Mouse (Mus musculus) brain, adult 2 months (tissue): ENCODE data around the gene Ggt6.
"Not testable (repeated sequence)": the region's sequence is repeated elsewhere in the genome, so short reads cannot be mapped to it uniquely, and the experiment has no call there.

Experiments
- DNase-seq: peaks from one replicate; pipeline ENCODE4 v3.0.0; 2011; ENCODE audit warnings: low read depth, low spot score

The Ggt6 gene

GRCm38 (mm10) chr11:72411093-72411921 is 24.0 kb upstream of the Ggt6 start, which contains the start of gene Smtnl2:
TSS of gene Smtnl2 (minus strand) at chr11:72411713.
- peak; percentile 58 for DNase-seq

GRCm38 (mm10) chr11:72411945-72412344 is 23.4 kb upstream of the Ggt6 start:
- DNase-seq = no peak

- DNase-seq = no peak
Observed at GRCm38 (mm10) chr11:72413016-72413415, 22.3 kb upstream of the Ggt6 start.

GRCm38 (mm10) chr11:72413601-72414190 is 21.6 kb upstream of the Ggt6 start:
- DNase-seq = no peak

- DNase-seq = no peak
Observed at GRCm38 (mm10) chr11:72415155-72415554, 20.2 kb upstream of the Ggt6 start.

GRCm38 (mm10) chr11:72416666-72417065 is 18.7 kb upstream of the Ggt6 start:
- no peak for DNase-seq

GRCm38 (mm10) chr11:72417376-72417775 is 17.9 kb upstream of the Ggt6 start:
- no peak for DNase-seq

- no peak for DNase-seq
Observed at GRCm38 (mm10) chr11:72418227-72418626, 17.1 kb upstream of the Ggt6 start.

GRCm38 (mm10) chr11:72419006-72419405 is 16.3 kb upstream of the Ggt6 start:
- DNase-seq = no peak

GRCm38 (mm10) chr11:72420460-72421122 is 14.7 kb upstream of the Ggt6 start:
- DNase-seq = peak; percentile 26

- no peak for DNase-seq
Observed at GRCm38 (mm10) chr11:72421518-72422278, 13.6 kb upstream of the Ggt6 start.

- DNase-seq = no peak
Observed at GRCm38 (mm10) chr11:72423686-72424085, 11.6 kb upstream of the Ggt6 start.

- no peak for DNase-seq
Observed at GRCm38 (mm10) chr11:72425201-72425600, 10.1 kb upstream of the Ggt6 start.

GRCm38 (mm10) chr11:72426884-72427283 is 8.4 kb upstream of the Ggt6 start:
- no peak for DNase-seq

- DNase-seq = peak; percentile 79
Observed at GRCm38 (mm10) chr11:72428694-72429093, 6.6 kb upstream of the Ggt6 start.

GRCm38 (mm10) chr11:72429288-72429690 is 6.0 kb upstream of the Ggt6 start:
- DNase-seq = peak; percentile 89

GRCm38 (mm10) chr11:72430311-72431068 is 4.8 kb upstream of the Ggt6 start:
- not testable (repeated sequence) for DNase-seq

GRCm38 (mm10) chr11:72435694-72436045 is 344 bp downstream of the Ggt6 start:
- no peak for DNase-seq

GRCm38 (mm10) chr11:72436271-72436670 is 945 bp downstream of the Ggt6 start:
- DNase-seq = peak; percentile 55

GRCm38 (mm10) chr11:72436756-72437650 is 1.7 kb downstream of the Ggt6 start:
- DNase-seq = peak; percentile 87
